Comparison of ENCODE assay signal across 15 mouse cellular contexts in genomic region chr14:27823048-27823447, GRCm38 (mm10).
DNase-seq lines count a peak whose midpoint lies in the region; ATAC-seq lines count a peak whose summit lies in the region.
"Had no signal": no experiment of that assay in that cellular context is flagged by ENCODE, and none has a peak within 500 bp of the region (broad histone marks: within the 10 kb centered on the region; RNA-seq: fewer than 3 reads in every experiment).

No protein-coding gene starts in this region.

- no peak overlapping the region for H3K27ac ChIP-seq in intestine, embryonic 14.5 days (ENCODE audit: low read depth)
- H3K27ac ChIP-seq in stomach, embryonic 16.5 days (ENCODE audit: low read length), result no peak overlapping the region
- no peak overlapping the region for H3K27ac ChIP-seq in midbrain, embryonic 14.5 days (replicated peaks; ENCODE audit: low read depth, low read length)
- H3K27ac ChIP-seq: midbrain, embryonic 12.5 days; neural tube, embryonic 12.5 days had no signal

- DNase-seq in gastrocnemius, adult 18-20 months (ENCODE audit: low spot score), result peak; percentile 25
- no peak for DNase-seq in gastrocnemius, postnatal 10 days
- DNase-seq in urinary bladder, postnatal 14 days (ENCODE audit: low spot score), result peak; percentile 54
- DNase-seq in urinary bladder, postnatal 25 days (ENCODE audit: low spot score), result no peak
- peak; percentile 51 for DNase-seq in intestine, embryonic 14.5 days (ENCODE audit: low spot score)
- DNase-seq in layer of hippocampus, adult 9-10 months (ENCODE audit: low spot score), result no peak
- no peak for DNase-seq in midbrain, embryonic 14.5 days
- DNase-seq: cerebellum, adult 18-20 months; kidney, adult 8-10 months; layer of hippocampus, adult 9-11 months; retina, postnatal 1 day had no signal

- H3K9me3 ChIP-seq in intestine, embryonic 14.5 days (ENCODE audit: control insufficient read depth, low read length), result no peaks in the 10 kb centered on the region
- no peaks in the 10 kb centered on the region for H3K9me3 ChIP-seq in stomach, embryonic 16.5 days (replicated peaks; ENCODE audit: control insufficient read depth, low read length)
- no peaks in the 10 kb centered on the region for H3K9me3 ChIP-seq in midbrain, embryonic 14.5 days (ENCODE audit: control insufficient read depth, low read length)
- H3K9me3 ChIP-seq: midbrain, embryonic 12.5 days; neural tube, embryonic 12.5 days had no signal

- H3K36me3 ChIP-seq in intestine, embryonic 14.5 days (ENCODE audit: control insufficient read depth, insufficient read depth, low read length), result no peaks in the 10 kb centered on the region
- no peaks in the 10 kb centered on the region for H3K36me3 ChIP-seq in stomach, embryonic 16.5 days (ENCODE audit: control insufficient read depth, insufficient read depth, low read length)
- H3K36me3 ChIP-seq in midbrain, embryonic 14.5 days (ENCODE audit: control insufficient read depth, insufficient read depth, low read length), result no peaks in the 10 kb centered on the region
- H3K36me3 ChIP-seq: midbrain, embryonic 12.5 days; neural tube, embryonic 12.5 days had no signal

- ATAC-seq in intestine, embryonic 14.5 days (replicated peaks; ENCODE audit: low FRiP score, low TSS enrichment, low read depth), result peak; percentile 68; the same call in 1 of the 2 replicates
- ATAC-seq in stomach, embryonic 16.5 days (ENCODE audit: insufficient read depth, low FRiP score), result peak; percentile 86; the same call in 1 of the 2 replicates
- no peak for ATAC-seq in midbrain, embryonic 14.5 days (ENCODE audit: low FRiP score, low TSS enrichment)

- H3K27me3 ChIP-seq in intestine, embryonic 14.5 days (replicated peaks; ENCODE audit: control insufficient read depth, insufficient read depth, low read length), result no peaks in the 10 kb centered on the region
- H3K27me3 ChIP-seq in stomach, embryonic 16.5 days (ENCODE audit: control insufficient read depth, insufficient read depth, low read length), result no peaks in the 10 kb centered on the region
- no peaks in the 10 kb centered on the region for H3K27me3 ChIP-seq in midbrain, embryonic 14.5 days (ENCODE audit: control insufficient read depth, insufficient read depth, low read length)
- H3K27me3 ChIP-seq: midbrain, embryonic 12.5 days; neural tube, embryonic 12.5 days had no signal

- WGBS in intestine, embryonic 14.5 days, result 10% methylated on average over 3 of the region's 3 CpGs
- 15% methylated on average over 3 of the region's 3 CpGs for WGBS in stomach, embryonic 16.5 days
- 81% methylated on average over 3 of the region's 3 CpGs for WGBS in midbrain, embryonic 14.5 days

- no peaks in the 10 kb centered on the region for H3K4me1 ChIP-seq in intestine, embryonic 14.5 days (replicated peaks; ENCODE audit: control insufficient read depth, insufficient read depth, low read length)
- peaks cover 4% of the 10 kb centered on the region; the same call in 1 of the 2 replicates for H3K4me1 ChIP-seq in stomach, embryonic 16.5 days (ENCODE audit: control insufficient read depth, insufficient read depth, low read length)
- H3K4me1 ChIP-seq in midbrain, embryonic 14.5 days (ENCODE audit: control insufficient read depth, insufficient read depth, low read length), result no peaks in the 10 kb centered on the region
- H3K4me1 ChIP-seq: midbrain, embryonic 12.5 days had no signal

- H3K4me3 ChIP-seq in intestine, embryonic 14.5 days (ENCODE audit: low read depth, low read length), result no peak overlapping the region
- H3K4me3 ChIP-seq in stomach, embryonic 16.5 days (replicated peaks; ENCODE audit: low read length), result no peak overlapping the region
- no peak overlapping the region for H3K4me3 ChIP-seq in midbrain, embryonic 14.5 days (replicated peaks; ENCODE audit: low read depth, low read length)
- H3K4me3 ChIP-seq: midbrain, embryonic 12.5 days; neural tube, embryonic 12.5 days had no signal

- H3K9ac ChIP-seq in intestine, embryonic 14.5 days (ENCODE audit: low read length), result no peak overlapping the region
- no peak overlapping the region for H3K9ac ChIP-seq in stomach, embryonic 16.5 days (ENCODE audit: low read length)
- H3K9ac ChIP-seq in midbrain, embryonic 14.5 days (replicated peaks; ENCODE audit: low read length), result no peak overlapping the region
- H3K9ac ChIP-seq: midbrain, embryonic 12.5 days; neural tube, embryonic 12.5 days had no signal

- no peak overlapping the region for H3K4me2 ChIP-seq in intestine, embryonic 14.5 days (ENCODE audit: low read length)
- H3K4me2 ChIP-seq in stomach, embryonic 16.5 days (ENCODE audit: low read depth, low read length), result no peak overlapping the region
- no peak overlapping the region for H3K4me2 ChIP-seq in midbrain, embryonic 14.5 days (ENCODE audit: low read length)
- H3K4me2 ChIP-seq: heart, embryonic 11.5 days; midbrain, embryonic 12.5 days; neural tube, embryonic 12.5 days had no signal

Comparison
In these comparisons a context has a peak if more than half of its experiments do, and no peak if none do; other contexts are left out.
1. DNase-seq: peak in gastrocnemius, adult 18-20 months (single experiment), urinary bladder, postnatal 14 days (single experiment) and intestine, embryonic 14.5 days (single experiment); none in gastrocnemius, postnatal 10 days (single experiment), urinary bladder, postnatal 25 days (single experiment), layer of hippocampus, adult 9-10 months (single experiment) and midbrain, embryonic 14.5 days (single experiment).